Mouse (Mus musculus): ENCODE data around the gene Fnip2.

DNA sequence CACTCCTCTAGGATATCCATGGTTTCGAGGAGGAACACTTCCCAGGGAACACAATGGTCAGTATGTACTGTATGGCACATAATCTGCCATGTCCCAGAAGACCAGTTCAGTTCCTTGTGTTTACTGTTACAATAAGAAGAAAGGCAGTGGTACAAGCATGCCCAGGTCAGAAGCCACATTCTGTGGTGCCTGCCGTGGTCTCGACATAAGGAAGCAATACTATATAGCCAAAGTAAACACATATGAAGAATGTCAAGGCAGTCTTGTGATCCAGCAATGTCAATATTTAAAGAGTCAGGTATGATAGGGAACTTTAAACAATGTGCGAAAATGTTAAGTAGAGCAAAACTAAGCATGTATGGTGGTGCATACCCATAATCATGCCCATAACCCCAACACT is 44.2 kb downstream of the Fnip2 start:
- TF ChIP-seq EP300 (IDR thresholded peaks at IDR 0.05; ENCODE audit: insufficient read depth, low read depth, low read length) (no peak), CTCF (IDR thresholded peaks at IDR 0.05; ENCODE audit: low read depth, low read length) (no peak), POLR2A (IDR thresholded peaks at IDR 0.05; ENCODE audit: insufficient read depth, low read length) (no peak)
